Mouse (Mus musculus): ENCODE results near the gene Olfr125. TPM values are rescaled to one million over a fixed set of nuclear protein-coding genes. Genes with fewer than 3 reads are reported as not detected.

The Olfr125 gene
- total RNA-seq (2014; rRNA removed) (not detected in 2 replicates), polyA plus RNA-seq (2015; fragmentation: Nextera tagmentation; extraction: Ambion mirVana) (not detected in 2 replicates)

DNA sequence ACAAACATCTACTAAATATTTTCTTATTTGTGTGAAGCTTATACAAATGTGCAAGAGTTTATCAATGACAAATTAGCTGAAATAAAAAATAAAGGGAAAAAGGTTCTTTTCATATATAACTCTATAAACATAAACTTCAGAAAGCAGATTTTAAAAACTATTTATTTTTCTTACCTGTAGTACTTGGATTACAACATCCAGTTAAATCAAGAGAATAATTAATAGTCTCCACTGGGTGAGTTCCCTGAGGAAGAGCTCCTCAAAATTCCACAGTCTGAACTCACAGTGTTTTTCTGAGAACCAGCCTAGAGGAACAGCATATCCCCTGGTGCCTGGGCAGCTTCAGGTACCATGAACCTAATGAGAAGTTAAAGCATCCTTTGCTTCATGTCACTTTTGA is at the start of gene Olfr125:
Gene Olfr125 (plus strand): TSS at position 301 of the 400 bp plus-strand sequence.
- no peaks in the 10 kb centered on the region for H3K4me1 ChIP-seq (ENCODE audit: insufficient read depth)
- no peak within 1 kb of the TSS for H3K4me3 ChIP-seq (ENCODE audit: low read depth, low read length)
- H3K27ac ChIP-seq (ENCODE audit: low read depth, low read length): no peak within 1 kb of the TSS
- no peak within 1 kb of the TSS for H3K4me2 ChIP-seq (ENCODE audit: low read depth)
- no peak for TF ChIP-seq CTCF (IDR thresholded peaks at IDR 0.05; ENCODE audit: low read depth)
- no peak for DNase-seq
- ATAC-seq: no peak
- no peaks in the 10 kb centered on the region for H3K27me3 ChIP-seq (ENCODE audit: insufficient read depth, low read length)
- H3K9me3 ChIP-seq (ENCODE audit: low read length): no peaks in the 10 kb centered on the region
- no peaks in the 10 kb centered on the region for H3K36me3 ChIP-seq (ENCODE audit: insufficient read depth)
- H3K9ac ChIP-seq: no peak within 1 kb of the TSS

- Histone ChIP-seq H3K27me3 (ENCODE audit: insufficient read depth, low read length) (no peaks in the 10 kb centered on the region), H3K4me3 (ENCODE audit: low read depth, low read length) (no peak within 1 kb of the TSS), H3K4me1 (ENCODE audit: insufficient read depth) (no peaks in the 10 kb centered on the region), H3K9me3 (ENCODE audit: low read length) (no peaks in the 10 kb centered on the region), H3K36me3 (ENCODE audit: insufficient read depth) (no peaks in the 10 kb centered on the region), H3K9ac (no peak within 1 kb of the TSS), H3K4me2 (ENCODE audit: low read depth) (no peak within 1 kb of the TSS), H3K27ac (ENCODE audit: low read depth, low read length) (no peak within 1 kb of the TSS)
- 90% methylated on average over 2 of the region's 2 CpGs for WGBS
- no peak for TF ChIP-seq CTCF (IDR thresholded peaks at IDR 0.05; ENCODE audit: low read depth)
- ATAC-seq (no peak), DNase-seq (no peak)
These were observed 39.5 kb upstream of the Olfr125 start, which contains the start of gene Olfr123 for GRCm38 (mm10) chr17:37793229-37793628. Olfr123 (plus strand) TSS chr17:37793529.

DNA sequence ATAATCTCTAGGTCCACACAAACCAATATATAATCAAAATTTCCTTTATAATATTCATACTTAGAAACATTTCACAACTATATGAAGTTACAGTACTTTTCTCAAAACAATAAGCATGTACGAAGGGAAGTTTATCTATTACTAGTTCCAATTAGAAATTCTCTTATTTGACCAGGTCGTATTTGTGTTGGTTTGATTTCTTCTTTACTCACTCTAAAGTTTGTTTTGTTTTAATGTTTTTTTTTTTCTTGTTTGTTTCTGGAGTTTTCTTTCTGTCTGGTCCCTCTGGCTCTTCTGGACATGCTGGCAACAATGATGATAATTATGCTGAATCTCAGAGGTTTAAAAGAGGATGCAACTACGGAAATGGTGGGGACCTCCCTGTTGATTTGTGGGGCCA is 33.2 kb upstream of the Olfr125 start, which contains the start of gene Olfr124:
Gene Olfr124 (plus strand): TSS at position 301 of the 400 bp plus-strand sequence.
- WGBS: 87% methylated on average over 3 of the region's 3 CpGs

GRCm38 (mm10) chr17:37847183-37847582 is 14.4 kb downstream of the Olfr125 start, which contains the start of gene Olfr126:
Olfr126 (plus strand) TSS chr17:37847483.
- Histone ChIP-seq H3K36me3 (ENCODE audit: insufficient read depth) (no peaks in the 10 kb centered on the region), H3K4me1 (ENCODE audit: insufficient read depth) (no peaks in the 10 kb centered on the region), H3K4me3 (ENCODE audit: low read depth, low read length) (no peak within 1 kb of the TSS), H3K9ac (no peak within 1 kb of the TSS), H3K27ac (ENCODE audit: low read depth, low read length) (no peak within 1 kb of the TSS), H3K9me3 (ENCODE audit: low read length) (no peaks in the 10 kb centered on the region), H3K27me3 (ENCODE audit: insufficient read depth, low read length) (no peaks in the 10 kb centered on the region), H3K4me2 (ENCODE audit: low read depth) (no peak within 1 kb of the TSS)
- DNase-seq (no peak), ATAC-seq (no peak)
- TF ChIP-seq CTCF (IDR thresholded peaks at IDR 0.05; ENCODE audit: low read depth): no peak

More for the DNA sequence above, 33.2 kb upstream of the Olfr125 start, which contains the start of gene Olfr124:
- no peak for TF ChIP-seq CTCF (IDR thresholded peaks at IDR 0.05; ENCODE audit: low read depth)
- no peak for ATAC-seq
- Histone ChIP-seq H3K4me2 (ENCODE audit: low read depth) (no peak within 1 kb of the TSS), H3K4me1 (ENCODE audit: insufficient read depth) (no peaks in the 10 kb centered on the region), H3K36me3 (ENCODE audit: insufficient read depth) (no peaks in the 10 kb centered on the region), H3K9me3 (ENCODE audit: low read length) (no peaks in the 10 kb centered on the region), H3K27ac (ENCODE audit: low read depth, low read length) (no peak within 1 kb of the TSS), H3K27me3 (ENCODE audit: insufficient read depth, low read length) (no peaks in the 10 kb centered on the region), H3K4me3 (ENCODE audit: low read depth, low read length) (no peak within 1 kb of the TSS), H3K9ac (no peak within 1 kb of the TSS)
- DNase-seq: no peak

- H3K4me3 ChIP-seq (ENCODE audit: low read depth, low read length): no peak overlapping the region
- no peak for ATAC-seq
- 73% methylated on average over 2 of the region's 2 CpGs for WGBS
- no peak overlapping the region for H3K4me2 ChIP-seq (ENCODE audit: low read depth)
- no peak overlapping the region for H3K9ac ChIP-seq
- H3K9me3 ChIP-seq (ENCODE audit: low read length): no peaks in the 10 kb centered on the region; the same call in 1 of the 2 replicates
- H3K27me3 ChIP-seq (ENCODE audit: insufficient read depth, low read length): no peaks in the 10 kb centered on the region
- H3K27ac ChIP-seq (ENCODE audit: low read depth, low read length): no peak overlapping the region
- no peaks in the 10 kb centered on the region for H3K36me3 ChIP-seq (ENCODE audit: insufficient read depth)
- no peaks in the 10 kb centered on the region for H3K4me1 ChIP-seq (ENCODE audit: insufficient read depth)
- DNase-seq: no peak
- no peak for TF ChIP-seq CTCF (IDR thresholded peaks at IDR 0.05; ENCODE audit: low read depth)
These were observed 31.2 kb downstream of the Olfr125 start for GRCm38 (mm10) chr17:37863901-37864300.

DNA sequence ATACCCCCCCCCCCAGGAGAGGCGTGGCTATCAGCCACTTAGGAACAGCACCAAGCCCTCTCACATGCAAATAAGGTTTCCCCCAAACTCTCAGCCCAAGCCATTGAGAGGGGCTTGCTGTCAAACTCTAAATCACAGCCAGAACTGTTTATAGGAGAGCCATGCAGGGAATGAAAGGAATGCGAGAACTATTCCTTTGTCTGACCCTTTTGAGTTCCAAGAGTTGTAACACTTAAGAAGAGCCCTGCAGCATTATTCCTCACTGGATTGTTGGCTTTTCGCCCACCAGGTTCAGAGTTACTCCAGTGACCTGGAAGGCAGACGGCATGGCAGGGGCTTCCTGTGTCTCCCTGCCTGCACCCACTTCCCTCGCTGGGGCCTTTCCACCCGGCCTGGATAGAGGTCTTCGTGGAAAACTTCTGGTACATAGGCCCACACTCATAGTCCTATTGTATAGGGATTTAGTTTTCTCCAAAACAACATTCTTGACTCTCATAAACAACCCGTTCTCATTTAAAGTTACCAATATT is 37.0 kb downstream of the Olfr125 start:
- ATAC-seq: no peak
- no peak overlapping the region for H3K4me2 ChIP-seq (ENCODE audit: low read depth)
- H3K27me3 ChIP-seq (ENCODE audit: insufficient read depth, low read length): no peaks in the 10 kb centered on the region
- H3K9ac ChIP-seq: no peak overlapping the region
- TF ChIP-seq CTCF (IDR thresholded peaks at IDR 0.05; ENCODE audit: low read depth): no peak
- no peaks in the 10 kb centered on the region for H3K36me3 ChIP-seq (ENCODE audit: insufficient read depth)
- H3K9me3 ChIP-seq (ENCODE audit: low read length): no peaks in the 10 kb centered on the region
- no peaks in the 10 kb centered on the region for H3K4me1 ChIP-seq (ENCODE audit: insufficient read depth)
- no peak for DNase-seq
- H3K4me3 ChIP-seq (ENCODE audit: low read depth, low read length): no peak overlapping the region
- 19% methylated on average over 8 of the region's 8 CpGs for WGBS
- H3K27ac ChIP-seq (ENCODE audit: low read depth, low read length): no peak overlapping the region

DNA sequence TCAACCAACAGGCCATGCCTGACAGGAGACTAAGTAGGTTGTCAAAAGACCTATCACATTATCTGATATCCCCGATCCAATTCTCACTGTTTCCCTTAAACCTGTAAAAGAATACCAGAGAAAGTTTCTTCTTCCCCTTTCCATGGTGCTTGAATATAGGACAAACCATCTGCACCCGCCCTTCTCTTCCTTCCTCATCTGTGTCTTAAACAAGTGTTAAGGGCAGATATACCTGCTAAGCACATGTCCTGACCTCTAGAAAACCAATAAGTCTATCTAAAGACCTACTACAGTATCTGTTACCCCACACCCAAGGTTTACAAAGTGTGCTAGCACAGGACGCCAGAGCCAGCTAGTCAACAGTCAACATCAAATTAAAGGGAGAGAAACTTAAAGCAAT is 41.1 kb downstream of the Olfr125 start:
- no peaks in the 10 kb centered on the region for H3K4me1 ChIP-seq (ENCODE audit: insufficient read depth)
- no peak for ATAC-seq
- WGBS: 88% methylated on average over 3 of the region's 3 CpGs

More for the DNA sequence above, 41.1 kb downstream of the Olfr125 start:
- H3K9ac ChIP-seq: no peak overlapping the region
- no peaks in the 10 kb centered on the region for H3K9me3 ChIP-seq (ENCODE audit: low read length)
- H3K27me3 ChIP-seq (ENCODE audit: insufficient read depth, low read length): no peaks in the 10 kb centered on the region
- H3K4me3 ChIP-seq (ENCODE audit: low read depth, low read length): no peak overlapping the region
- TF ChIP-seq CTCF (IDR thresholded peaks at IDR 0.05; ENCODE audit: low read depth): no peak
- H3K4me2 ChIP-seq (ENCODE audit: low read depth): no peak overlapping the region
- no peak overlapping the region for H3K27ac ChIP-seq (ENCODE audit: low read depth, low read length)
- H3K36me3 ChIP-seq (ENCODE audit: insufficient read depth): no peaks in the 10 kb centered on the region
- DNase-seq: no peak

Other genes with a start within 250 kb of the Olfr125 start
- gene Olfr114, start 240.2 kb upstream of the Olfr125 start, total RNA-seq (2014; rRNA removed): not detected in 2 replicates
- gene Olfr114, start 240.2 kb upstream of the Olfr125 start, polyA plus RNA-seq (2015; fragmentation: Nextera tagmentation; extraction: Ambion mirVana): not detected in 2 replicates
- not detected in 2 replicates for gene Olfr115, start 205.8 kb upstream of the Olfr125 start, total RNA-seq (2014; rRNA removed)
- not detected in 2 replicates for gene Olfr115, start 205.8 kb upstream of the Olfr125 start, polyA plus RNA-seq (2015; fragmentation: Nextera tagmentation; extraction: Ambion mirVana)
- not detected in 2 replicates for gene Olfr116, start 205.8 kb upstream of the Olfr125 start, total RNA-seq (2014; rRNA removed)
- gene Olfr116, start 205.8 kb upstream of the Olfr125 start, polyA plus RNA-seq (2015; fragmentation: Nextera tagmentation; extraction: Ambion mirVana): not detected in 2 replicates
- not detected in 2 replicates for gene Olfr117, start 169.2 kb upstream of the Olfr125 start, total RNA-seq (2014; rRNA removed)
- not detected in 2 replicates for gene Olfr117, start 169.2 kb upstream of the Olfr125 start, polyA plus RNA-seq (2015; fragmentation: Nextera tagmentation; extraction: Ambion mirVana)
- gene Olfr118, start 166.0 kb upstream of the Olfr125 start, total RNA-seq (2014; rRNA removed): not detected in 2 replicates
- not detected in 2 replicates for gene Olfr118, start 166.0 kb upstream of the Olfr125 start, polyA plus RNA-seq (2015; fragmentation: Nextera tagmentation; extraction: Ambion mirVana)
- not detected in 2 replicates for gene Olfr119, start 136.4 kb upstream of the Olfr125 start, total RNA-seq (2014; rRNA removed)
- not detected in 2 replicates for gene Olfr119, start 136.4 kb upstream of the Olfr125 start, polyA plus RNA-seq (2015; fragmentation: Nextera tagmentation; extraction: Ambion mirVana)
- gene Olfr120, start 111.1 kb upstream of the Olfr125 start, total RNA-seq (2014; rRNA removed): not detected in 2 replicates
- not detected in 2 replicates for gene Olfr120, start 111.1 kb upstream of the Olfr125 start, polyA plus RNA-seq (2015; fragmentation: Nextera tagmentation; extraction: Ambion mirVana)
- gene Olfr121, start 84.1 kb upstream of the Olfr125 start, total RNA-seq (2014; rRNA removed): not detected in 2 replicates
- not detected in 2 replicates for gene Olfr121, start 84.1 kb upstream of the Olfr125 start, polyA plus RNA-seq (2015; fragmentation: Nextera tagmentation; extraction: Ambion mirVana)
- not detected in 2 replicates for gene Olfr122, start 64.3 kb upstream of the Olfr125 start, total RNA-seq (2014; rRNA removed)
- gene Olfr122, start 64.3 kb upstream of the Olfr125 start, polyA plus RNA-seq (2015; fragmentation: Nextera tagmentation; extraction: Ambion mirVana): not detected in 2 replicates
- not detected in 2 replicates for gene Olfr123, start 39.4 kb upstream of the Olfr125 start, total RNA-seq (2014; rRNA removed)
- not detected in 2 replicates for gene Olfr123, start 39.4 kb upstream of the Olfr125 start, polyA plus RNA-seq (2015; fragmentation: Nextera tagmentation; extraction: Ambion mirVana)
- gene Olfr124, start 33.1 kb upstream of the Olfr125 start, total RNA-seq (2014; rRNA removed): not detected in 2 replicates
- not detected in 2 replicates for gene Olfr124, start 33.1 kb upstream of the Olfr125 start, polyA plus RNA-seq (2015; fragmentation: Nextera tagmentation; extraction: Ambion mirVana)
- gene Olfr126, start 14.5 kb downstream of the Olfr125 start, total RNA-seq (2014; rRNA removed): not detected in 2 replicates
- not detected in 2 replicates for gene Olfr126, start 14.5 kb downstream of the Olfr125 start, polyA plus RNA-seq (2015; fragmentation: Nextera tagmentation; extraction: Ambion mirVana)
- gene Olfr127, start 67.5 kb downstream of the Olfr125 start, total RNA-seq (2014; rRNA removed): not detected in 2 replicates
- gene Olfr127, start 67.5 kb downstream of the Olfr125 start, polyA plus RNA-seq (2015; fragmentation: Nextera tagmentation; extraction: Ambion mirVana): not detected in 2 replicates
- gene Olfr128, start 87.6 kb downstream of the Olfr125 start, total RNA-seq (2014; rRNA removed): not detected in 2 replicates
- gene Olfr128, start 87.6 kb downstream of the Olfr125 start, polyA plus RNA-seq (2015; fragmentation: Nextera tagmentation; extraction: Ambion mirVana): not detected in 2 replicates
- not detected in 2 replicates for gene Olfr761, start 120.1 kb downstream of the Olfr125 start, total RNA-seq (2014; rRNA removed)
- not detected in 2 replicates for gene Olfr761, start 120.1 kb downstream of the Olfr125 start, polyA plus RNA-seq (2015; fragmentation: Nextera tagmentation; extraction: Ambion mirVana)
- gene Olfr129, start 227.1 kb downstream of the Olfr125 start, total RNA-seq (2014; rRNA removed): not detected in 2 replicates
- not detected in 2 replicates for gene Olfr129, start 227.1 kb downstream of the Olfr125 start, polyA plus RNA-seq (2015; fragmentation: Nextera tagmentation; extraction: Ambion mirVana)
- not detected in 2 replicates for gene Olfr130, start 231.0 kb downstream of the Olfr125 start, total RNA-seq (2014; rRNA removed)
- gene Olfr130, start 231.0 kb downstream of the Olfr125 start, polyA plus RNA-seq (2015; fragmentation: Nextera tagmentation; extraction: Ambion mirVana): not detected in 2 replicates

Measured in forebrain, postnatal 0 days (tissue).